Mouse (Mus musculus) CH12.LX (cell line): Measurements from ENCODE around the gene Dclk1. TPM values are rescaled to one million over a fixed set of nuclear protein-coding genes. Genes with fewer than 3 reads are reported as not detected.

Experiments used
- DNase-seq: peaks from one replicate; pipeline ENCODE4 v3.0.0-alpha.2; 2013; ENCODE audit errors: extremely low read depth
- H3K27ac ChIP-seq: 2 replicates; pipeline ENCODE4 v1.5.1; 2012; ENCODE audit warnings: low read depth, mild to moderate bottlenecking, control low read depth, moderate library complexity; ENCODE audit not compliant: insufficient read depth
- H3K27me3 ChIP-seq: replicated peaks from 2 replicates; pipeline ENCODE3; 2012; ENCODE audit warnings: inconsistent platforms
- H3K36me3 ChIP-seq, 2 experiments: replicated peaks in 1 of 2; 2 replicates each; pipeline versions ENCODE3 to v1.6.1; 2012; ENCODE audit warnings: inconsistent platforms in 1 of 2, low read length in 1 of 2, mild to moderate bottlenecking in 1 of 2, mixed read lengths in 1 of 2, moderate library complexity in 1 of 2; ENCODE audit not compliant: control insufficient read depth in 1 of 2, insufficient read depth in 1 of 2
- H3K4me1 ChIP-seq, 2 experiments: 2 replicates each; pipeline ENCODE4 v1.6.1; 2012; ENCODE audit warnings: inconsistent platforms in 1 of 2, moderate library complexity in 1 of 2; ENCODE audit not compliant: insufficient read depth in 2 of 2, control insufficient read depth in 1 of 2
- H3K4me2 ChIP-seq: 2 replicates; pipeline ENCODE4 v1.6.1; 2012; ENCODE audit warnings: low read depth, mild to moderate bottlenecking, control low read depth; ENCODE audit not compliant: poor library complexity, insufficient read depth, severe bottlenecking
- H3K4me3 ChIP-seq, 3 experiments: fragments of 150-350 bp in 1 of 3; sonication (generic) in 1 of 3; replicated peaks in 1 of 3; 2 replicates each; pipeline versions ENCODE3 to v1.5.1; 2011 to 2012; ENCODE audit warnings: low read depth in 2 of 3, low read length in 2 of 3, mild to moderate bottlenecking in 2 of 3, moderate library complexity in 2 of 3, control low read depth in 1 of 3, improper control_type of control experiment in 1 of 3, inconsistent platforms in 1 of 3, mixed read lengths in 1 of 3; ENCODE audit not compliant: poor library complexity in 1 of 3
- H3K79me2 ChIP-seq: replicated peaks from 2 replicates; pipeline ENCODE4 v1.6.1; 2012; ENCODE audit warnings: mild to moderate bottlenecking, moderate library complexity; ENCODE audit not compliant: control insufficient read depth, poor library complexity, insufficient read depth, severe bottlenecking; ENCODE audit errors: extremely low read depth
- H3K9ac ChIP-seq: 2 replicates; pipeline ENCODE4 v1.6.1; 2012; ENCODE audit warnings: low read depth, mild to moderate bottlenecking, control low read depth, moderate library complexity; ENCODE audit not compliant: insufficient read depth
- H3K9me3 ChIP-seq: replicated peaks from 2 replicates; pipeline ENCODE3; 2012; ENCODE audit warnings: low read length, inconsistent platforms, mixed read lengths
- CHD2 ChIP-seq: IDR thresholded peaks from 2 replicates; pipeline ENCODE4 v1.6.1; 2011; ENCODE audit warnings: low read length, improper control_type of control experiment
- CTCF ChIP-seq, 2 experiments: IDR thresholded peaks in 1 of 2; conservative IDR thresholded peaks in 1 of 2; 2 replicates each; pipeline ENCODE4 v1.5.1; 2011 to 2012; ENCODE audit warnings: low read depth in 2 of 2, low read length in 2 of 2, improper control_type of control experiment in 1 of 2, inconsistent platforms in 1 of 2, mild to moderate bottlenecking in 1 of 2, moderate library complexity in 1 of 2
- E2F4 ChIP-seq: IDR thresholded peaks from 2 replicates; pipeline ENCODE4 v1.6.1; 2011; ENCODE audit warnings: low read depth, low read length, improper control_type of control experiment; ENCODE audit not compliant: insufficient replicate concordance
- EP300 ChIP-seq: IDR thresholded peaks from 2 replicates; pipeline ENCODE4 v1.6.1; 2011; ENCODE audit warnings: low read length, improper control_type of control experiment
- HCFC1 ChIP-seq: IDR thresholded peaks from 2 replicates; pipeline ENCODE4 v1.6.1; 2012; ENCODE audit warnings: low read depth, mild to moderate bottlenecking, inconsistent platforms, low read length, improper control_type of control experiment
- IRF4 ChIP-seq: IDR thresholded peaks from 2 replicates; pipeline ENCODE4 v1.6.1; 2014; ENCODE audit warnings: low read depth, mild to moderate bottlenecking, inconsistent platforms, low read length, improper control_type of control experiment
- KAT2A ChIP-seq: IDR thresholded peaks from 2 replicates; pipeline ENCODE4 v1.6.1; 2012; ENCODE audit warnings: low read length, improper control_type of control experiment, inconsistent platforms; ENCODE audit not compliant: insufficient replicate concordance
- MAFK ChIP-seq: IDR thresholded peaks from 2 replicates; pipeline ENCODE4 v1.6.1; 2011; ENCODE audit warnings: low read length, improper control_type of control experiment; ENCODE audit not compliant: insufficient replicate concordance
- MAX ChIP-seq: IDR thresholded peaks from 2 replicates; pipeline ENCODE4 v1.6.1; 2011; ENCODE audit warnings: low read length, improper control_type of control experiment
- MXI1 ChIP-seq: IDR thresholded peaks from 2 replicates; pipeline ENCODE4 v1.6.1; 2011; ENCODE audit warnings: mild to moderate bottlenecking, low read depth, low read length, improper control_type of control experiment
- NELFE ChIP-seq: IDR thresholded peaks from 2 replicates; pipeline ENCODE4 v1.6.1; 2011; ENCODE audit warnings: low read depth, low read length, improper control_type of control experiment
- NRF1 ChIP-seq: IDR thresholded peaks from 2 replicates; pipeline ENCODE4 v1.6.1; 2014; ENCODE audit warnings: low read depth, mild to moderate bottlenecking, inconsistent platforms, low read length, improper control_type of control experiment, moderate library complexity
- PAX5 ChIP-seq: IDR thresholded peaks from 2 replicates; pipeline ENCODE4 v1.6.1; 2012; ENCODE audit warnings: low read length, inconsistent platforms, mixed read lengths
- POLR2A ChIP-seq: IDR thresholded peaks from 2 replicates; pipeline ENCODE4 v1.6.1; 2011; ENCODE audit warnings: low read depth, mild to moderate bottlenecking, improper control_type of control experiment, low read length
- POLR2AphosphoS2 ChIP-seq: IDR thresholded peaks from 2 replicates; pipeline ENCODE4 v1.6.1; 2011; ENCODE audit warnings: low read depth, low read length, improper control_type of control experiment
- RAD21 ChIP-seq: IDR thresholded peaks from 2 replicates; pipeline ENCODE4 v1.6.1; 2011; ENCODE audit warnings: low read depth, mild to moderate bottlenecking, low read length, improper control_type of control experiment, moderate library complexity
- TBP ChIP-seq: conservative IDR thresholded peaks from 2 replicates; pipeline ENCODE4 v1.6.1; 2011; ENCODE audit warnings: low read depth, low read length, improper control_type of control experiment
- TCF12 ChIP-seq: IDR thresholded peaks from 2 replicates; pipeline ENCODE4 v1.6.1; 2014; ENCODE audit warnings: low read depth, mild to moderate bottlenecking, inconsistent platforms, low read length, improper control_type of control experiment
- USF2 ChIP-seq: conservative IDR thresholded peaks from 2 replicates; pipeline ENCODE4 v1.6.1; 2011; ENCODE audit warnings: low read depth, low read length, improper control_type of control experiment
- ZMIZ1 ChIP-seq: IDR thresholded peaks from 2 replicates; pipeline ENCODE4 v1.6.1; 2012; ENCODE audit warnings: low read depth, mild to moderate bottlenecking, inconsistent platforms, low read length, improper control_type of control experiment
- ZNF384 ChIP-seq: IDR thresholded peaks from 2 replicates; pipeline ENCODE4 v1.6.1; 2012; ENCODE audit warnings: low read depth, low read length, improper control_type of control experiment, inconsistent platforms
- dilution Hi-C: fragments of 300-500 bp; cut with MboI; formaldehyde crosslinking; loops from 2 replicates; pipeline ENCODE4 v1.14.3; 2020; ENCODE audit warnings: low sequenced_read_pairs; ENCODE audit not compliant: extremely low pct_unique_long_range_greater_than_20kb, extremely low pct_ligation_motif_present
- in situ Hi-C: fragments of 300-500 bp; cut with MboI; formaldehyde crosslinking; loops from 3 replicates; pipeline ENCODE4 v1.14.3; 2019; ENCODE audit warnings: low sequenced_read_pairs, low pct_ligation_motif_present, low pct_unique_long_range_greater_than_20kb, mixed read lengths
- polyA plus RNA-seq: library from polyadenylated mRNA; unstranded; fragments of >175 nt; gene quantifications from 2 replicates; pipeline ENCODE4 v1.2.1, GENCODE M21; 2012; ENCODE audit warnings: low read depth; ENCODE audit not compliant: insufficient read length
- total RNA-seq, 2 experiments: library from RNA; depleted of rRNA; stranded (reverse); fragments of 300-350 nt in 1 of 2; fragments of >200 nt in 1 of 2; gene quantifications; 2 replicates each; pipeline ENCODE4 v1.2.3; 2012 to 2014

Dclk1 gene
- total and polyA plus RNA-seq, 3 experiments = not detected

DNA sequence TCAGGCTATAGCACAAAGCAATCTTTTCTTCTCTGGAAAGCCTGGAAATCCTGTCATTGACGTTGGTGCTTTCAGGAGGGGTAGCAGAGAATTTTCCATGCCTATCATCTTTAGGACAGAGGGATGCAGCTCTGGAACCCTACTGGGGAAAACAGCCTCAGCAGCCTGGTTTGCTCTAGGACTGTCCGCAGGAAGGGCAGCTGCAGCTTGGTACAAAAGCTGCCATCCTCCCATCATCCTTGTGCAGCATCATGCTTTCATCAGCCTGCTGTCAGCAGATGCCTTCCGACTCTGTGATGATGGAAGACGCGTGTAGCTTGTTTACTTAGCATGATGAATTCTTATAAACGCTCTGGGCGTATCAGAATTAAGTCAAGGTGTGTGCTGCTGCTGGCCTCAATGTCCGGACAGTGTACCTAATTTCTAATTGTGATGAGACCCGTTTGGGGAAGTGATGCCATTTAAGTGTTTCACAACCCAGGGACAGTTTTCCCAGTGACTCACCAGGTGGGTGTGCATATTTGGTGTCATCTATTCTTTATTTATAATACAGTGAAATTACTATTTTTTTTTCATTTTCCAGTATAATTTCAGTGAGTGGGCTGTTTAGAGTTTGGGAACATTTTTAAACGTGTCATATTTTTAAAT is 50.7 kb downstream of the Dclk1 start:
- H3K27me3 ChIP-seq = no peaks in the 10 kb centered on the region
- H3K4me3 ChIP-seq = no peak overlapping the region
- no peak overlapping the region for H3K9ac ChIP-seq
- no peaks in the 10 kb centered on the region for H3K79me2 ChIP-seq
- in situ Hi-C loops = no loop called here
- H3K4me1 ChIP-seq = no peaks in the 10 kb centered on the region
- peaks cover 56% of the 10 kb centered on the region for H3K9me3 ChIP-seq
- DNase-seq = no peak
- dilution Hi-C loops = no loop called here
- H3K4me2 ChIP-seq = no peak overlapping the region
- no peaks in the 10 kb centered on the region for H3K36me3 ChIP-seq
- H3K27ac ChIP-seq = no peak overlapping the region
- no peak for TF ChIP-seq USF2
- TF ChIP-seq CTCF (conservative IDR thresholded peaks at IDR 0.05 in 1 of 2, IDR thresholded peaks at IDR 0.05 in 1 of 2; ENCODE audit: low read depth in 2 of 2, low read length in 2 of 2) = no peak
- TF ChIP-seq TCF12 = no peak
- no peak for TF ChIP-seq RAD21
- TF ChIP-seq E2F4 = no peak
- no peak for TF ChIP-seq POLR2AphosphoS2
- no peak for TF ChIP-seq KAT2A
- TF ChIP-seq ZMIZ1 = no peak
- no peak for TF ChIP-seq CHD2
- no peak for TF ChIP-seq HCFC1
- no peak for TF ChIP-seq TBP
- no peak for TF ChIP-seq MAFK
- TF ChIP-seq POLR2A = no peak
- no peak for TF ChIP-seq EP300

GRCm38 (mm10) chr3:55305653-55306052 is 63.5 kb downstream of the Dclk1 start:
- H3K36me3 ChIP-seq = no peaks in the 10 kb centered on the region
- H3K4me2 ChIP-seq = no peak overlapping the region
- H3K27me3 ChIP-seq = no peaks in the 10 kb centered on the region
- no peak overlapping the region for H3K9ac ChIP-seq
- TF ChIP-seq USF2 (no peak), PAX5 (no peak), POLR2AphosphoS2 (no peak), ZNF384 (no peak), IRF4 (no peak), MAX (no peak), EP300 (no peak), NRF1 (no peak), RAD21 (no peak), NELFE (no peak), MXI1 (no peak)
- no peak overlapping the region for H3K4me3 ChIP-seq
- H3K27ac ChIP-seq = no peak overlapping the region
- peaks cover 40% of the 10 kb centered on the region for H3K9me3 ChIP-seq
- in situ Hi-C loops = no loop called here
- H3K79me2 ChIP-seq = no peaks in the 10 kb centered on the region
- no peak for DNase-seq
- dilution Hi-C loops = no loop called here
- no peaks in the 10 kb centered on the region for H3K4me1 ChIP-seq
